8 mouse cellular contexts compared by ENCODE assay signal in the genomic region with DNA sequence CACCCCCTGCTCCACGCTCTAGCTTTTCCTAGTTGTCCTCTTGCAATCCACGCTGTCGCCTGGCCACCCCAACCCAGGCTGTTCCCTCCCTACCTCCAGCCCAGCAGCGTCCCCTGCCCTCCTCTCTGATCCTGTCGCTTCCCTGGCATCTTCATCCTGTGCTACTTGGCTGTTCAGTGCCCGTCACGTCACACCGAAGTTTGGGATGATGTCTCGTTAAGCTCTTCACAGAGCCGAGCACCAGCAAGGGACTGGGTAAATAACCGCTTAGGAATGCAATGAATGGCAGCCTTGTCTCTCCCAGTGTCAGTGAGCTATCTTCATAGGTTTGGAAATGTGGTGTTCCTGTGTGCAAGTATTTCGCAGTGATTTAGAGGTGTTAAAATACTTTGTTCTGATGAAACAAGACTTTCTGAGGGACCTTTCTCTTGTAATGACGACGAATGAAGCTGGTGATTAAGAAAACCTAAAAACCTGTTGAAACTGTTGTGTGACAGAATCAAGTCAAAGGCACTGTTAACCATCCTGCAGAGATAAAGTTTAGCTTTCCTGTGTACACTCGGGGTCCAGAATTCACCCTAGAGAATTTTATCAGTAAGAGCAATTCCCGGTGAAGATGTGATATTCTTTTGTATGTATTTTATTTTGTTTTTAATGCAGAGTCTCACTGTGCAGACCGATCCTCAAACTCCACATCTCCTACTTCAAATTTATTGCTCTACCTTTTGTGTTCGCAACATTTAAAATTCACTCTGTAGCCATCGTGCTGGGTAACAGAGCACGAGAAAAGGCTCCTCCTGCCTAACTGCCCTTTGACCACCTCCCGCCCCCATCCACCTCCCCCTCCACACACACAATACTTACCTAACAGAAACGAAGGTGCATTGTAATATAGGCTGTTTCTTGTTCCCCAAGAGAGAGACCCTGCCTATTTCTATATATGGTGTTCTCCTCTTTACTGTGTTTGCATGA. TPM values are rescaled to one million over a fixed set of nuclear protein-coding genes. Genes with fewer than 3 reads are reported as not detected.
DNase-seq lines count a peak whose midpoint lies in the region; ATAC-seq and TF ChIP-seq lines count a peak whose summit lies in the region.

No protein-coding gene starts in this region.

- peak; percentile 37 for ATAC-seq in forebrain, embryonic 11.5 days (replicated peaks; ENCODE audit: low FRiP score)
- peak; percentile 9 for ATAC-seq in limb, embryonic 14.5 days (ENCODE audit: low FRiP score, low read depth)

- peak overlapping the region; percentile 85 for H3K4me2 ChIP-seq in forebrain, embryonic 11.5 days (ENCODE audit: low read depth, low read length, severe bottlenecking)
- peak overlapping the region; percentile 62 for H3K4me2 ChIP-seq in limb, embryonic 14.5 days (replicated peaks; ENCODE audit: low read depth, low read length, severe bottlenecking)

- H3K4me1 ChIP-seq in forebrain, embryonic 11.5 days (replicated peaks; ENCODE audit: control insufficient read depth, insufficient read depth, low read length) = no peaks in the 10 kb centered on the region
- H3K4me1 ChIP-seq in limb, embryonic 14.5 days (ENCODE audit: control insufficient read depth, insufficient read depth, low read length) = peaks cover 18% of the 10 kb centered on the region
- H3K4me1 ChIP-seq in small intestine, adult 2 months (ENCODE audit: control insufficient read depth, insufficient read depth, insufficient read length, low read length) = peaks cover 4% of the 10 kb centered on the region; the same call in 1 of the 2 replicates

- peak in 1 of 2 experiments; percentile 47 for DNase-seq in layer of hippocampus, adult 2 months (ENCODE audit: low spot score in 2 of 2)
- no peak for DNase-seq in layer of hippocampus, adult 8-10 months (ENCODE audit: low spot score in 2 of 2)
- DNase-seq in R1 (ENCODE audit: low read depth, low spot score) = peak; percentile 55
- no peak for DNase-seq in forebrain, embryonic 11.5 days (ENCODE audit: low spot score)
- DNase-seq in limb, embryonic 14.5 days (ENCODE audit: low spot score) = peak; percentile 34
- DNase-seq in testis, postnatal 14 days (ENCODE audit: low spot score) = no peak
- DNase-seq in thymus, adult 18-20 months = no peak

- peak overlapping the region; percentile 80 for H3K9ac ChIP-seq in forebrain, embryonic 11.5 days (ENCODE audit: low read length)
- H3K9ac ChIP-seq in limb, embryonic 14.5 days (ENCODE audit: low read depth, low read length, severe bottlenecking) = peak overlapping the region; percentile 72

- no peak for TF ChIP-seq CTCF in layer of hippocampus, adult 2 months (conservative IDR thresholded peaks at IDR 0.05)
- no peak for TF ChIP-seq CTCF in small intestine, adult 2 months (IDR thresholded peaks at IDR 0.05; ENCODE audit: extremely low read depth, insufficient read length, insufficient replicate concordance, low read depth, low read length)

- no peaks in the 10 kb centered on the region for H3K9me3 ChIP-seq in forebrain, embryonic 11.5 days (ENCODE audit: control insufficient read depth, low read length)
- no peaks in the 10 kb centered on the region for H3K9me3 ChIP-seq in limb, embryonic 14.5 days (ENCODE audit: control insufficient read depth, low read length)

- TF ChIP-seq POLR2A in limb, embryonic 14.5 days (IDR thresholded peaks at IDR 0.05; ENCODE audit: borderline replicate concordance, extremely low read depth, insufficient read depth, insufficient read length) = no peak
- TF ChIP-seq POLR2A in small intestine, adult 2 months (IDR thresholded peaks at IDR 0.05; ENCODE audit: low read depth, low read length) = no peak

- no peaks in the 10 kb centered on the region for H3K27me3 ChIP-seq in forebrain, embryonic 11.5 days (ENCODE audit: control insufficient read depth, insufficient read depth, low read length)
- H3K27me3 ChIP-seq in limb, embryonic 14.5 days (ENCODE audit: control insufficient read depth, insufficient read depth, low read length) = no peaks in the 10 kb centered on the region
- H3K27me3 ChIP-seq in small intestine, adult 2 months (ENCODE audit: control insufficient read depth, insufficient read depth, low read length) = no peaks in the 10 kb centered on the region

- WGBS in forebrain, embryonic 11.5 days = 17% methylated on average over 22 of the region's 22 CpGs
- 11% methylated on average over 22 of the region's 22 CpGs for WGBS in limb, embryonic 14.5 days
- 5% methylated on average over 22 of the region's 22 CpGs for WGBS in small intestine, adult 2 months

- no peaks in the 10 kb centered on the region for H3K36me3 ChIP-seq in forebrain, embryonic 11.5 days (ENCODE audit: control insufficient read depth, insufficient read depth, low read length)
- H3K36me3 ChIP-seq in limb, embryonic 14.5 days (ENCODE audit: control insufficient read depth, insufficient read depth, low read length) = peaks cover 3% of the 10 kb centered on the region; the same call in 1 of the 2 replicates
- H3K36me3 ChIP-seq in small intestine, adult 2 months (ENCODE audit: control insufficient read depth, insufficient read depth, low read length) = no peaks in the 10 kb centered on the region

- H3K4me3 ChIP-seq in layer of hippocampus, adult 2 months = peak overlapping the region; percentile 85
- H3K4me3 ChIP-seq in forebrain, embryonic 11.5 days (ENCODE audit: low read depth, low read length) = peak overlapping the region; percentile 93
- H3K4me3 ChIP-seq in limb, embryonic 14.5 days (replicated peaks; ENCODE audit: low read length) = peak overlapping the region; percentile 87
- peak overlapping the region; percentile 81 for H3K4me3 ChIP-seq in small intestine, adult 2 months (ENCODE audit: low read depth, low read length)

- H3K27ac ChIP-seq in layer of hippocampus, adult 2 months = peak overlapping the region; percentile 98
- H3K27ac ChIP-seq in forebrain, embryonic 11.5 days (ENCODE audit: low read depth, low read length) = peak overlapping the region; percentile 83
- H3K27ac ChIP-seq in limb, embryonic 14.5 days (replicated peaks; ENCODE audit: low read depth, low read length) = peak overlapping the region; percentile 90
- peak overlapping the region; percentile 77 for H3K27ac ChIP-seq in small intestine, adult 2 months (ENCODE audit: insufficient read depth, low read depth, low read length)

RNA-seq across cellular contexts. Expression of a gene that starts 1.2 kb away (rescaled TPM):
- 10 to 100 TPM; 55.8 to 57.8 TPM for total RNA-seq in layer of hippocampus, adult 2 months (2021)
- 10 to 100 TPM; 54.0 to 62.6 (median 60.0) TPM for total RNA-seq in layer of hippocampus, adult 8-10 months (2022)
- polyA plus RNA-seq in forebrain, embryonic 11.5 days (2014; fragmentation: Nextera tagmentation; extraction: Ambion mirVana) = 105 and 113 TPM in 2 replicates
- polyA plus RNA-seq in limb, embryonic 14.5 days (2012; rRNA removed) = 46.3 and 51.4 TPM in 2 replicates
- 93.7 and 104 TPM in 2 replicates for polyA plus RNA-seq in limb, embryonic 14.5 days (2014; fragmentation: Nextera tagmentation; extraction: Ambion mirVana)
- 5.8 and 14.2 TPM in 2 replicates for polyA plus RNA-seq in small intestine, adult 2 months (2012; rRNA removed)

Comparison
In these comparisons a context has a peak if more than half of its experiments do, and no peak if none do; other contexts are left out.
1. DNase-seq: peak in R1 (single experiment) and limb, embryonic 14.5 days (single experiment); none in layer of hippocampus, adult 8-10 months (0 of 2), forebrain, embryonic 11.5 days (single experiment), testis, postnatal 14 days (single experiment) and thymus, adult 18-20 months (0 of 2).
2. Peak in every context shown above with its lines, with median percentiles within 50 percentile points of each other: H3K27ac ChIP-seq and H3K4me3 ChIP-seq.